Mouse (Mus musculus): ENCODE results near the gene Ninj2.

DNA sequence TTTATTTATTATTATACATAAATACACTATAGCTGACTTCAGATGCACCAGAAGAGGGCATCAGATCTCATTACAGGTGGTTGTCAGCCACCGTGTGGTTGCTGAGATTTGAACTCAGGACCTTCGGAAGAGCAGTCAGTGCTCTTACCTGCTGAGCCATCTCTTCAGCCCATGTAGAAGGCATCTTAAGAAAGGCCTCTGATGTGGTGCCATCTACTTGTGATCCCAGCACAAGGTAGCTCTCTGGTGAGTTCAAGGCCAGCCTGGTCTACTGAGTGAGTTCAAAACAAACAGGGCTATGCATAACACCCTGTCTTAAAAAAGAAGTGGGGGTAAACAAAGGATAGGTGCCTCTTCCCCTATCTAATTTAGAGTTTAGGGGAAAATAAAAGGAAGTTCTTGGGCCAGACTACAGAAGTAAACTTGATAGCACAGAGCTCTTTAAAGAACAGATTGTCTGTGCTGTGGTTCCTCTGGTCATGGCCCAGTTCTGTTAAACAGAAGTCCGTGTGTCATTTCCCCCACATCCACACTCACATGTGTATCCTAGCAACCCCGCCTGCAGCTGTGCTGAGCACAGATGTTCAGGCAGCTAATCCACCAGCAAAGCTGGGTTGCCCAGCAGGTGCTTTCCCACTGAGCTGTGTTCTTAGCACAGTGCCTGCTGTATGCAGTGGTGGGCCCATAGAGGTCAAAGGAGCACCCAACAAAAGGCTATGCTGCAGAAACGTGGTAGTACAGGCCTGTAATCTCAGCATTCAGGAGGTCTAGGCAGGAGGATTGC, 61.6 kb downstream of the Ninj2 start:
- TF ChIP-seq CTCF (conservative IDR thresholded peaks at IDR 0.05; ENCODE audit: low read length) = no peak
- no peak for TF ChIP-seq POU5F1 (IDR thresholded peaks at IDR 0.05; ENCODE audit: borderline replicate concordance, low read length)
- no peak for TF ChIP-seq NANOG (IDR thresholded peaks at IDR 0.05; ENCODE audit: borderline replicate concordance, low read length)

Measured in E14TG2a.4 (cell line).